Mouse (Mus musculus): ENCODE data around the gene Agbl2. TPM values are rescaled to one million over a fixed set of nuclear protein-coding genes. Genes with fewer than 3 reads are reported as not detected.
A peak's percentile ranks its signal among the peaks of the same experiment; 100 is the strongest.

Gene Agbl2
- not detected in 2 replicates for total RNA-seq (2017)

DNA sequence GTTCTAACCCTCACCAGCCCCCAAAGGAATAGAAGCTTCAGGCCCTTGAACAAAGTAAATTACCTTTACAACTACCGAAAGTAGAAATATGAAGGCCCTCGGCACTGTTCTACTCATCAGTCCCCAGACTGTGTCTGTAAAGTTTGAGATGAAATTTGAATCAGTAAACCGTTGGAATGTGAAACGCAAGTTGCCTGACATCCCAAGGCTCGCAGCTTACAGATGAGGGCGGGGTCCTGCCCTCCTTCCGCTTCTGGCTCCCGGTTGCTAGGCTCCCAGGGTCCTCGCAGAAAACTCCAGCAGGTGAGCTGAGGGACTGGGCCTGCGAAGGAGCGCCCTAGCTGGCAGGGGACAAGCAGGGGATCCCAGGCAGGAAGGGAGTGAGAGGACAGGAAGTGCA is at the start of gene Agbl2:
TSS of gene Agbl2 (plus strand) at position 270 of the 400 bp plus-strand sequence.
- peak; percentile 42 to 54 for ATAC-seq (replicated peaks in 1 of 2; ENCODE audit: insufficient read depth in 1 of 2, low FRiP score in 2 of 2, low TSS enrichment in 1 of 2, low read depth in 1 of 2, poor library complexity in 2 of 2, severe bottlenecking in 2 of 2)

DNA sequence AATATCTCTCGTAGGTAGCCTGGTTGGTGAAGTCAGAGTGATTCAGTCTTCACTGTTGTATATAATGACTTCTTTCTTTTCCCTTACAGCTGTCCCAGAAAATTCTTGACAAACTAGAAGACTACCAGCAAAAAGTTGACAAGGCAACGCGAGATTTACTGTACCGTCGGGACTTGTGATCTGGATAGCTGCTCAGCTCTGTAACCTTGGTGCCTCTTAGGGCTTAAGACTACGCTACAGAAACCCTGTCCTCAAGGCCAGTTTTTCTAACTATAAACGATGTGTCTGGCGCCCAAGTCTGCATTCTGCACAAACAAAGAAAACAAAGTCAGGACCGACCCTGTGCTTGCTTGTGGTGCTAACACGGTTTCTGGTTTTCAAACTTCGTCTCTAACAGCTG is 47.2 kb upstream of the Agbl2 start:
- ATAC-seq (replicated peaks in 1 of 2; ENCODE audit: insufficient read depth in 1 of 2, low FRiP score in 2 of 2, low TSS enrichment in 1 of 2, low read depth in 1 of 2, poor library complexity in 2 of 2, severe bottlenecking in 2 of 2) = no peak

DNA sequence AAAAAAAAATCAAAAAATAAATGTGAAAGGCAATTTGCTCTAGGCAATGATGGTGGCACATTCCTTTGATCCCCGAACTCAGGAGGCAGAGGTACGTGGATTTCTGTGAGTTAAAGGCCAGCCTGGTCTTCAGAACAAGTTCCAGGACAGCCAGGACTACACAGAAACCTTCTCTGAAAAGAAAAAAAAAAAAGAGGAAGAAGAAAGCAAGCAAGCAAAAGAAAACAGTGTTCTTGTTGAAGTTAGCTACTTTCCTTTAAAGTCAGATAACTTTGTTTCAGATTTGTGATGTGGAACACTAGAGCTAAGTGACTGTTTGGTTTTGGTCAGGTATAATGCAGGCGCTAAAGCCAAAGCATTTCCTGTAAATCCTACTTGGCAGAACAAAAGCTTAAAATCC is 43.7 kb upstream of the Agbl2 start:
- ATAC-seq (replicated peaks in 1 of 2; ENCODE audit: insufficient read depth in 1 of 2, low FRiP score in 2 of 2, low TSS enrichment in 1 of 2, low read depth in 1 of 2, poor library complexity in 2 of 2, severe bottlenecking in 2 of 2) = no peak

DNA sequence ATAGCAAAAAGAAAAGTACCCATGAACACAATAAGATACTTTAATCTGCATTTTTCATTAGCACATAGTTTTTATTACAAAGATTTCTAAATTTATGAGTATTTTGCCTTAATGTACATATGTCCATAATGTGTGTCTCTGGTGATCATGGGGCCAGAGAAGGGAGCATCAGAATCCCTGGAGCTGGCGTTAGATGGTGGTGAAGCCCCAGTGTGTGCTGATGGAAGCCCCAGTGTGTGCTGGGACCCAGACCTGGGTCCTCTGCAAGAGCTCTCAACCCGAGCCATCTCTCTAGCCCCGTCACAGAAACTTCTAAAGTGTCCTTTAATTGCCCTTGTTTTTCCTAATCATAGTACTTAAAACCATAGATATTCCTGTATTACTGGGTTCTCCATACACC is 43.2 kb upstream of the Agbl2 start:
- ATAC-seq (replicated peaks in 1 of 2; ENCODE audit: insufficient read depth in 1 of 2, low FRiP score in 2 of 2, low TSS enrichment in 1 of 2, low read depth in 1 of 2, poor library complexity in 2 of 2, severe bottlenecking in 2 of 2) = no peak

DNA sequence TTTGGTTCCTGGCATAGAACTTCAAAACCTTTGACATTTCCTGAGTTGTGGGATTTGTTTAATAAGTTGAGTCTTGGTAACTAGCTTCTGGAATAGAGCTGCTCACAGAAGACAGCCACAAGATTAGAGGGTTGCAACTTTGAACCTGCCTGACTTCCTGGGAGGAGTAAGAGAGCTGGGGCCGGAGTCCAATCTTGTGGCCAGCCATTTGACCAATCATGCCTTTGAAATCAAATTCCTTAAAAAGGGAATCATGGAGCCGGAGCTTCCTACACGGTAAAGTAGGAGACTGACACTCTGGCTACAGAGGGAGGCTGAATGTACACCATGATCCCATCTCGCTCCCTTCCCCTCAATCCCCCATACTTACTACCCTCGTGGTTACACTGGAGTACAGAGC is 42.6 kb upstream of the Agbl2 start:
- ATAC-seq (replicated peaks in 1 of 2; ENCODE audit: insufficient read depth in 1 of 2, low FRiP score in 2 of 2, low TSS enrichment in 1 of 2, low read depth in 1 of 2, poor library complexity in 2 of 2, severe bottlenecking in 2 of 2) = no peak

DNA sequence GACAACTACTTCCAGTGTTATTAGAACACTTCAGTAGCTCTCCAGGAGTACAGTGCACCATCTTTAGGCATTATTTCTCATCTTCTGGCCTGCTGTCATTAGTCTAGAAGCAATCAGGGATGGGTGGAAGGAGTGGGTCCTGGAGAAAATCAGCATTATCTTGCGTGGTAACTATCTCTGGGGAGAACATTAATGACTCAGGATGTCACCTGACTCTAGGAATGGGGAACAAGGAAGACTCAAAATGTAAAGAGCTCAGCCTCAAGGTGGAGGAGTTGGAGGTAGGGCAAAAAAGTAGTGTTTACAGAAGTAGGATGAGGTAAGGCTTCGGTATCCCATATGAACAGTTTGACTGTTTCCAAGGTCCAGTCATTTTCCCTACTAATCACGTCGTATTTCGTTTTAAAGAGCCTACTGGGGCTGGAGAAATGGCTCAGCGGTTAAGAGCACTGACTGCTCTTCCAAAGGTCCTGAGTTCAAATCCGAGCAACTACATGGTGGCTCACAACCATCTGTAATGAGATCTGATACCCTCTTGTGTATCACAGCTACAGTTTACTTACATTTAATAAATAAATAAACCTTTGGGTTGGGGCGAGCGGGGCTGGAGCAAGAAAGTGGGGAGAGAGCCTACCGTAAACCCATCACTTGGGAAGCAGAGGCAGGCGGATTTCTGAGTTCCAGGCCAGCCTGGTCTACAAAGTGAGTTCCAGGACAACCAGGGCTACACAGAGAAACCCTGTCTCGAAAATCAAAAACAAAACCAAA is 38.1 kb upstream of the Agbl2 start:
- no peak for ATAC-seq (replicated peaks in 1 of 2; ENCODE audit: insufficient read depth in 1 of 2, low FRiP score in 2 of 2, low TSS enrichment in 1 of 2, low read depth in 1 of 2, poor library complexity in 2 of 2, severe bottlenecking in 2 of 2)

DNA sequence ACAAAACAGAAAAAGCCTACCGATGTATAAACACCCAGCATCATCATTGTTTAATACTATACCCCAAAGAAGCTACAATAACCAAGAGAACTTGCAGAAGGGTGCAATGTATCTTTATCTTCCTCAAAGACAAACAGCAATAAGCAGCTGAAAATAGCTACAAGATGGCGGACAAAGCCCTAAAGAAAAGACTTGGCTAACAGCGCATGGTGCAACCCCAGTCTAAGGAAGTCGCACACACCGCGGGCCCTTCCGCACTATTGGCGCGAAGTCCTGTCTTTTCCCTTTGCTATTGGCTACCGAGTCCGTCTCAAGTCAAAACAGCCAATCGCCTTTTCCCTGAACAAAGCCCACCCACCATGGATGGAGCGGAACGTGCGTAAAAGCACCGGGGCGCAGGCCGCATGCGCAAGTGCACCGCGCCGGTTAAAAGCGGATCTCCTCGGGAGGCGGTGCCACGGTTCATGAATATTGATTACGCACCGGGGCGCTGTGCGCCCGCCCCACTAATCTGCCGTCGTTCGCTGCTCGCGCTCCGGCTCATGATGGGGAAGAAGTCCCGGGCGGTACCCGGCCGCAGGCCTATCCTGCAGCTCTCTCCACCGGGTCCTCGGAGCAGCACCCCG is 37.4 kb upstream of the Agbl2 start, which contains the start of gene Fnbp4:
TSS of gene Fnbp4 (plus strand) at position 318 of the 626 bp plus-strand sequence.
- ATAC-seq (replicated peaks in 1 of 2; ENCODE audit: insufficient read depth in 1 of 2, low FRiP score in 2 of 2, low TSS enrichment in 1 of 2, low read depth in 1 of 2, poor library complexity in 2 of 2, severe bottlenecking in 2 of 2) = peak; percentile 98 to 99

DNA sequence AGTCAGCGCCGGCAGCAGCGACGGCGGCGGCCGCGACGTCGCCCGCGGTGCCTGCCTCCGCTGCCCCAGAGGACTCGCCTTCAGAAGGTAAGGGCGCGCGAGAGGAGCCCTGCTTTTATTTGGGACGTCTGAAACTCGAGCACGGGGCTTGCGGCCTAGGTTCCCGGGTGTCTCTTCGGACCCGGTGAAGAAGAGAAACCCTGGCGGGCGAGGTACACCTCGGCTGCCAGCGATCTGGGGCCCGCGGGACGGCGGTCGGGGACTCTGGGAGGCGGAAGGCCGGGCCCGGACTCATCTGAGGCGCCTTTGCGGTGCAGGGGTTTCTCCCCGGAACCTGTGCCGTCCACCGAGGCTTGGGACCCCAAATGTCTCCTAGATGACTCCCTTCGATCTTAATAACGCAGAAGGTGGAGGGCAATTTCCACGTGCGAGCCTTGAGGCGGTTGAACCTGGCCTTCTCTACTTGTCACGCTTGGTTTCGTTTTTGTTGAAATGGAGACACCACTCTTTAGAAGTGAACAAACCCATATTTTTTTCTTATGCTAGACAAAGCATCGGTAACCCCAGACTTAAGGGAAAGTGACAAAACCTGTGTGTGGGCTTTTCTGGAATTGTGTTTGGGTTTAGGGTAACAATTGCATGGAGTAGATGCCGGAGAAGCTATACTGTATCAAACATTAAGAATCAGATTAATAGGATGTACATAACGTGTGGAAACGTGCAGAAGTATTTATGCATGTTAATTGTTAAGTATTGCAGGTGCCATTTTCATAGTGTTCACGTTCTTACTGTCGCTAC is 36.6 kb upstream of the Agbl2 start:
- peak in 1 of 2 experiments; percentile 14; a peak in 2 of 4 replicates for ATAC-seq (replicated peaks in 1 of 2; ENCODE audit: insufficient read depth in 1 of 2, low FRiP score in 2 of 2, low TSS enrichment in 1 of 2, low read depth in 1 of 2, poor library complexity in 2 of 2, severe bottlenecking in 2 of 2)

DNA sequence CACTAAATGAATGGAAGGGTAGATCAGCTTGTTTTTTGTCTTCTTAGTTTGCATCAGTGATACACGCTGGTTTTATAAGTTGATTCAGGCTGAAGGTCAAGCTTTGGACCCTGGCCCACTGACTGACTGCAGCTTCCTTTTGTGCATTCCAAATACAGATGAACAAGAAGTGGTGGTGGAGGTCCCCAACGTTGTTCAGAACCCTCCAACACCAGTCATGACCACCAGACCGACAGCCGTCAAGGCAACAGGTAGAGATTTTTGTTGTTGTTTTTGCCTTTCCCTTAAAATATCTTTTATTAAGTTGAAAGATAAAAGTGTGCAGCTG is 36.0 kb upstream of the Agbl2 start:
- no peak for ATAC-seq (replicated peaks in 1 of 2; ENCODE audit: insufficient read depth in 1 of 2, low FRiP score in 2 of 2, low TSS enrichment in 1 of 2, low read depth in 1 of 2, poor library complexity in 2 of 2, severe bottlenecking in 2 of 2)

DNA sequence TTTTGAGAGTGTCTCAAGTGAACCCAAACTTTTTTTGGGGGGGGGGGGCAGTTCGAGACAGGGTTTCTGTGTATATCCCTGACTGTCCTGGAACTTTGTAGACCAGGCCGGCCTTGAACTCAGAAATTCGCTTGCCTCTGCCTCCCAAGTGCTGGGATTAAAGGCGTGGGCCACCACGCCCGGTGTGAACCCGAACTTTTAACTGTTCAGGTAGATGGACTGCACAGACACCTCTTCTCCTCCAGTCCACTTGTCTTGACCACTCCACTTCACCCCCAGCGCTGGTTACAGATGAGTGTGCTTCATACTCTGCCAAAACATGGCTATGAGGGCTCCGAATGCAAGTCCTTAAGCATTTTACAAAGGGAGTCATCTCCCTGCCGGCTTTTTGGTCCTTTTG is 35.4 kb upstream of the Agbl2 start:
- no peak for ATAC-seq (replicated peaks in 1 of 2; ENCODE audit: insufficient read depth in 1 of 2, low FRiP score in 2 of 2, low TSS enrichment in 1 of 2, low read depth in 1 of 2, poor library complexity in 2 of 2, severe bottlenecking in 2 of 2)

DNA sequence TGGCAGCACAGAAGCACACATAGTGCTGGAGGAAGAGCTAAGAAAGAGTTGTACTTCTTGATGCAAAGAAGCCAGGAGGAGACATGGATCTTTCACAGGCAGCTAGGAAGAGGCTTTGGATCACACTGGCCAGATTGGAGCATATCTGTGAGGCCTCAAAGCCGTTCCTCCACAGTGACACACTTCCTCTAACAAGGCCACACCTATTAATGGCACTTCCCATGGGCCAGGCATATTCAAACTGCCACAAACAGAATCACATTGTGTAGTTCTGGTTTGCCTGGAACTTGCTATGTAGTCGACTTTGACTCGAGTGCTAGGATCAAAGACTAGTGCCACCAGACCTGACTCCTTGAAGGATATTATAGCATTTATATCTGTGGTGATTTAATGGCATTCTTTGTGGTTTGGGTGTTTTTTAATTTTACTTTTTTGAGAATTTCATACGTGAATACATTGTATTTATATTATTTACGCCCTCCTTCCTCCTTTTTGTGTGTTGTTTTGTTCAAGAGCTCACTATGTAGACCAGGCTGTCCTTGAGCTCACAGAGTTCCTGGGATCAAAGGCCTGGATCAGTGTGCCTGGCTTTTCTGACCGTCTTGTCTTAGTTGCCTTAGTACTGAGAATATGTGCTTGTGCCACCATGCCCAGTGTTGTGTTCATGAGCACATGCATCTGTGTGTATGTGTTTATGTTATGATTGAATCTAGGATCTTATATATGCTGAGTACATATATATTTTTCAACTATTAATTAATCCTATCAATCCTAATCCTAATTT is 32.7 kb upstream of the Agbl2 start:
- no peak for ATAC-seq (replicated peaks in 1 of 2; ENCODE audit: insufficient read depth in 1 of 2, low FRiP score in 2 of 2, low TSS enrichment in 1 of 2, low read depth in 1 of 2, poor library complexity in 2 of 2, severe bottlenecking in 2 of 2)

DNA sequence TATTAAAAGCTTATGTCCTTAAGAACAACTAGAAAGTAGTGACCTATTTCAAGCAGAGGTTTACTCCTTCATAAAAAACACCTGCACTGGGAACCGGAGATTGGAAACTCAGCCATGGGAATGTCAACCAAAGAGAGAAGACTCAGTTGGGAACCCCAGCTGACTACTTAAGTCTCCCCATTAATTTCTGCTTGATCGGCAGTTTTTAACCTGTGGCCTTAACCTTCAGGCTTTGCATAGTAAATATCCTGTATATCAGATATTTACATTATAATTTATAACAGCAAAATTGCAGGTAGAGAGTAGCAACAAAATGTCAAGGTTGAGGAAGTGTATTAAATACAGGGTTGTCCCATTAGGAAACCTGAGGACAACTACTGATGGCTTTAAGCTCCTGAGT is 29.0 kb upstream of the Agbl2 start:
- no peak for ATAC-seq (replicated peaks in 1 of 2; ENCODE audit: insufficient read depth in 1 of 2, low FRiP score in 2 of 2, low TSS enrichment in 1 of 2, low read depth in 1 of 2, poor library complexity in 2 of 2, severe bottlenecking in 2 of 2)

DNA sequence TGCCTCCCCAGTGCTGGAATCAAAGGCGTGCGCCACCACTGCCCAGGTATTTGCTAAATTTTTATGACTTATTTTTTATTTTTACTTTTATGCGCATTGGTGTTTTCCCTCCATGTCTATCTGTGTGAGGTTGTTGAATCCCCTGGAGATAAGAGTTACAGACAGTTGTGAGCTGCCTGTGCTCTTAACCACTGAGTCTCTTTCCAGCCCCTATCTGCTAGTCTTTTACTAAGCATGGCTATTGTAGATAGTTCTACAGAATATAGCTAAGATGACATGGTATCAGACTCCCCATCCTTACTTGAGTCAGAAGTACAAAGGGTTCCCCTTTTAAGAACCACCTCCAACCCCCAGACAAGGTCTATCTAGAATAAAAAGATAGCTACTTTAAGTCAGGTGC is 28.3 kb upstream of the Agbl2 start:
- ATAC-seq (replicated peaks in 1 of 2; ENCODE audit: insufficient read depth in 1 of 2, low FRiP score in 2 of 2, low TSS enrichment in 1 of 2, low read depth in 1 of 2, poor library complexity in 2 of 2, severe bottlenecking in 2 of 2) = no peak

DNA sequence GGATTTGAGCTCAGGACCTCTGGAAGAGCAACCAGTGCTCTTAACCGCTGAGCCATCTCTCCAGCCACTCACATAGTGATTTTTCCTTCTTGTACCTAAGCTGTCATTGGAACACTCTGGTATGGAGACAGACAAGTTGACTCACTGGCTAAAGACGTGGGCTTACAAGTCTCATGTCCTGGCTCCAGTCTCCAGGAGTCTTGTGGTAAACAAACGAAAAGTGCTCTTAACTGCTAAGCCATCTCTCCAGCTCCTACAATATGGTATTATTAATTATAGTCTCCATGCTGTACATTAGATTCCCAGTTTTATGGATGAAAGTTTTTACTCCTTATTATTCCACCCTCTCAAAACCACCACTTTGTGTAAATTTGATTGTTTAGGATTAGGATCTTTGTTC is 17.4 kb upstream of the Agbl2 start:
- ATAC-seq (replicated peaks in 1 of 2; ENCODE audit: insufficient read depth in 1 of 2, low FRiP score in 2 of 2, low TSS enrichment in 1 of 2, low read depth in 1 of 2, poor library complexity in 2 of 2, severe bottlenecking in 2 of 2) = no peak

DNA sequence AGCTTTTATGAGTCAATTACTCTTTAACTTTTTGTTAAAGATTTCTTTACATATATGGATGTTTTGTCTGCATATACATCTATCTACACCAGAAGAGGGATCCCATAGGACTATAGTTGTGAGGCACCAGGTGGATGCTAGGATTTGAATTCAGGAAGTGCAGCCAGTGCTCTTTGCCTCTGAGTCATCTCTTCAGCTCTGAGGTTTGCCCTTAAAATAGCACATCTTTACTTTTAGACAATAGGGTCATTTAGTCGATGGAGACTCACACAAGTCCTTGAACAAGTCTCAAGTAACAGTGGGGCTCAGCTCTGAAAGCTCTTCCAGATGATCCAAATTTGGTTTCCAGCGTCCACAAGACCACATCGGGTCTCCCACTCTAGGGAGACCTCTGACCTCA is 1.2 kb upstream of the Agbl2 start:
- ATAC-seq (replicated peaks in 1 of 2; ENCODE audit: insufficient read depth in 1 of 2, low FRiP score in 2 of 2, low TSS enrichment in 1 of 2, low read depth in 1 of 2, poor library complexity in 2 of 2, severe bottlenecking in 2 of 2) = no peak

DNA sequence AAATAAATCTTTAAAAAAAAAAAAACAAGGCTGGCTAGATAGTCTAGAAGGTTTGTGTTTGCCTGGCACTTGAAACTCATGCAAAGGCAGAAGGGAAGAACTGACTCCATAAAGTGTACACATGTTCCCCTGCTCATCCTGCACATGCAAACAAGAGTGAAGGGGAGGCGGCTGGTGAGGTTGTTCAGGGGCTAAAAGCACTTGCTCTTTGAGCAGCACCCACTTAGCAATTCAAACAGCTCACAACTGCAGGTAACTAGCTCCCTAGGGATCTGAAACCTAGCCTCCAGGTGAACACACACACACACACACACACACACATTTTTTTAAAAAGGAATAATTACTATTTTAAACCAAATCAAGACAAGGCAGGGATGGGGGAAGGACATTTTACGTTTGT is 589 bp upstream of the Agbl2 start:
- no peak for ATAC-seq (replicated peaks in 1 of 2; ENCODE audit: insufficient read depth in 1 of 2, low FRiP score in 2 of 2, low TSS enrichment in 1 of 2, low read depth in 1 of 2, poor library complexity in 2 of 2, severe bottlenecking in 2 of 2)

DNA sequence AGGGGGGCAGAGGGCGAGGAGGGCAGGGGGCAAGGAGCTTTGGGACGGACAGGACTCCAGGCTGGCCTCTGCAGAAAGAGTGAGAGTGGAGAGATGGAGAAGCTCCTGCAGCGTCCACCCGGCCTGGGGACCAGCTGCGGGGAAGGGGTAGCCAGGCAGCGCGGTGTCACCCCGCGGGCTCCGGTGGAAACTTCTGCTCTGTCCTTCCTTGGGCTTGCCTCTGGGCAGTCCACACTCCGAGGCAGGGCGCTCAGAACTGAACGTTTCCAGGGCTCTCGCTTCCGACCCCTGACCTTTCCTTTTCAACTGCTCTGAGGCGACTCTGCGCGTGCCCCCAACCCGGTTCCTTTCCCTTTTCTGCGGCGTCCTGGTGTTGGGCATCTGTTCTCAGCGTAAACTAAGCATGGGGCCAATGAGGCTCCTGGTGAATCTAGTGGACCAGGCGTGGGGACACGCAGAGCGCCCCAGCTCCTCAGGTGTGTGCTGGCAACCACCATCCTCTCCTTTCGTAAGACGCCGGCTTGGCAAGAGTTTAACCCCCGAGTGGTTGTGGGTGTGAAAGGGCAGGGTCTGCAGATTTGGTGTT is 467 bp downstream of the Agbl2 start:
- ATAC-seq (replicated peaks in 1 of 2; ENCODE audit: insufficient read depth in 1 of 2, low FRiP score in 2 of 2, low TSS enrichment in 1 of 2, low read depth in 1 of 2, poor library complexity in 2 of 2, severe bottlenecking in 2 of 2) = peak; percentile 49 to 57
